Mouse (Mus musculus) lung, postnatal 0 days (tissue): ENCODE data around the gene Sorl1. TPM values are rescaled to one million over a fixed set of nuclear protein-coding genes. Genes with fewer than 3 reads are reported as not detected.
A peak's percentile ranks its signal among the peaks of the same experiment; 100 is the strongest.

Experiments used
- ATAC-seq: fragments of 200-750 bp; cut with Nextera tagmentation; 2 replicates; pipeline ENCODE4 v1.8.0; 2017; ENCODE audit warnings: moderate library complexity
- DNase-seq: peaks from one replicate; pipeline ENCODE4 v3.0.0-alpha.2; 2016; ENCODE audit warnings: low spot score
- H3K27ac ChIP-seq: fragments of 300-500 bp; sonication (generic); 2 replicates; pipeline ENCODE4 v1.5.1; 2014; ENCODE audit warnings: antibody characterized with exemption, mild to moderate bottlenecking, low read length, mixed read lengths
- H3K27me3 ChIP-seq: fragments of 300-500 bp; sonication (generic); replicated peaks from 2 replicates; pipeline ENCODE4 v1.6.1; 2014; ENCODE audit warnings: low read length, mixed read lengths; ENCODE audit not compliant: insufficient read depth
- H3K36me3 ChIP-seq: fragments of 300-500 bp; sonication (generic); 2 replicates; pipeline ENCODE4 v1.6.1; 2014; ENCODE audit warnings: low read length, mixed read lengths; ENCODE audit not compliant: insufficient read depth
- H3K4me1 ChIP-seq: fragments of 300-500 bp; sonication (generic); 2 replicates; pipeline ENCODE4 v1.6.1; 2014; ENCODE audit warnings: antibody characterized with exemption, low read depth, low read length, mixed read lengths; ENCODE audit not compliant: insufficient read depth
- H3K4me2 ChIP-seq: fragments of 300-500 bp; sonication (generic); replicated peaks from 2 replicates; pipeline ENCODE4 v1.6.1; 2014; ENCODE audit warnings: low read depth, mild to moderate bottlenecking, low read length, moderate library complexity, mixed read lengths
- H3K4me3 ChIP-seq: fragments of 300-500 bp; sonication (generic); 2 replicates; pipeline ENCODE4 v1.5.1; 2014; ENCODE audit warnings: low read depth, low read length
- H3K9ac ChIP-seq: fragments of 300-500 bp; sonication (generic); replicated peaks from 2 replicates; pipeline ENCODE4 v1.6.1; 2014; ENCODE audit warnings: low read depth, mild to moderate bottlenecking
- H3K9me3 ChIP-seq: fragments of 300-500 bp; sonication (generic); 2 replicates; pipeline ENCODE4 v1.6.1; 2016; ENCODE audit warnings: low read length, mixed read lengths
- CTCF ChIP-seq: IDR thresholded peaks from 2 replicates; pipeline ENCODE4 v1.5.1; 2016; ENCODE audit warnings: antibody characterized with exemption, mild to moderate bottlenecking
- EP300 ChIP-seq: IDR thresholded peaks from 2 replicates; pipeline ENCODE4 v1.6.1; 2016; ENCODE audit warnings: antibody characterized with exemption, mild to moderate bottlenecking, control low read depth
- WGBS: fragments of 180-500 bp; shearing (Covaris S2); extraction: QIAGEN DNeasy Blood & Tissue Kit; methylation state at CpG from one replicate; pipeline ENCODE4 v1.1.7; 2014; 5-methylcytosine and 5-hydroxymethylcytosine counted together
- polyA plus RNA-seq: library from polyadenylated mRNA; unstranded; fragments of >200 nt; fragmentation: Nextera tagmentation; extraction: Ambion mirVana; gene quantifications from 2 replicates; pipeline ENCODE4 v1.2.1, GENCODE M21; 2015

Sorl1 gene
- polyA plus RNA-seq, 1 experiment from 2014 or later = 18.4 TPM

- no peak for DNase-seq
- H3K9ac ChIP-seq = no peak overlapping the region
- H3K4me3 ChIP-seq = no peak overlapping the region
- no peaks in the 10 kb centered on the region for H3K36me3 ChIP-seq
- TF ChIP-seq CTCF (no peak), EP300 (no peak)
- no peak overlapping the region for H3K27ac ChIP-seq
- H3K4me2 ChIP-seq = no peak overlapping the region
- no peak for ATAC-seq
- H3K27me3 ChIP-seq = no peaks in the 10 kb centered on the region
- H3K4me1 ChIP-seq = no peaks in the 10 kb centered on the region
- no peaks in the 10 kb centered on the region for H3K9me3 ChIP-seq
- 60% methylated on average over 5 of the region's 5 CpGs for WGBS
These were observed 35.3 kb upstream of the Sorl1 start for GRCm38 (mm10) chr9:42159376-42159775.

GRCm38 (mm10) chr9:42158652-42159051 lies 34.6 kb upstream of the Sorl1 start:
- H3K36me3 ChIP-seq = no peaks in the 10 kb centered on the region
- H3K9ac ChIP-seq = no peak overlapping the region

GRCm38 (mm10) chr9:42157981-42158380 lies 33.9 kb upstream of the Sorl1 start:
- TF ChIP-seq EP300 = no peak
- TF ChIP-seq CTCF = no peak
- H3K9ac ChIP-seq = no peak overlapping the region
- H3K9me3 ChIP-seq = no peaks in the 10 kb centered on the region
- H3K4me1 ChIP-seq = no peaks in the 10 kb centered on the region
- no peak for ATAC-seq
- H3K36me3 ChIP-seq = no peaks in the 10 kb centered on the region
- H3K4me3 ChIP-seq = no peak overlapping the region
- H3K27ac ChIP-seq = no peak overlapping the region
- H3K27me3 ChIP-seq = no peaks in the 10 kb centered on the region
- no peak overlapping the region for H3K4me2 ChIP-seq
- DNase-seq = no peak
- 90% methylated on average over 5 of the region's 5 CpGs for WGBS

More at GRCm38 (mm10) chr9:42158652-42159051, 34.6 kb upstream of the Sorl1 start:
- DNase-seq = peak; percentile 40
- ATAC-seq = no peak; the same call in 1 of the 2 replicates
- Histone ChIP-seq H3K27me3 (no peaks in the 10 kb centered on the region), H3K9me3 (no peaks in the 10 kb centered on the region), H3K4me3 (no peak overlapping the region), H3K27ac (no peak overlapping the region), H3K4me1 (no peaks in the 10 kb centered on the region), H3K4me2 (no peak overlapping the region)
- 60% methylated on average over 5 of the region's 5 CpGs for WGBS
- TF ChIP-seq CTCF = no peak
- no peak for TF ChIP-seq EP300

GRCm38 (mm10) chr9:42156566-42156965 lies 32.5 kb upstream of the Sorl1 start:
- no peaks in the 10 kb centered on the region for H3K36me3 ChIP-seq
- no peak overlapping the region for H3K4me2 ChIP-seq
- no peak for DNase-seq
- WGBS = 63% methylated on average over 3 of the region's 3 CpGs
- no peak for ATAC-seq
- TF ChIP-seq CTCF = no peak
- TF ChIP-seq EP300 = no peak
- no peak overlapping the region for H3K9ac ChIP-seq
- H3K9me3 ChIP-seq = no peaks in the 10 kb centered on the region
- no peaks in the 10 kb centered on the region for H3K4me1 ChIP-seq
- H3K27me3 ChIP-seq = no peaks in the 10 kb centered on the region
- no peak overlapping the region for H3K27ac ChIP-seq
- no peak overlapping the region for H3K4me3 ChIP-seq

- H3K4me3 ChIP-seq = no peak overlapping the region
- no peaks in the 10 kb centered on the region for H3K4me1 ChIP-seq
- no peak for ATAC-seq
- no peaks in the 10 kb centered on the region for H3K9me3 ChIP-seq
- no peaks in the 10 kb centered on the region for H3K36me3 ChIP-seq
- H3K27ac ChIP-seq = no peak overlapping the region
- TF ChIP-seq EP300 (no peak), CTCF (no peak)
- no peak for DNase-seq
- H3K9ac ChIP-seq = no peak overlapping the region
- H3K27me3 ChIP-seq = no peaks in the 10 kb centered on the region
- 35% methylated on average over 6 of the region's 6 CpGs for WGBS
- no peak overlapping the region for H3K4me2 ChIP-seq
These were observed 30.6 kb upstream of the Sorl1 start for GRCm38 (mm10) chr9:42154682-42155081.

- Histone ChIP-seq H3K9ac (no peak overlapping the region), H3K36me3 (no peaks in the 10 kb centered on the region), H3K27ac (no peak overlapping the region), H3K9me3 (no peaks in the 10 kb centered on the region), H3K27me3 (no peaks in the 10 kb centered on the region), H3K4me1 (no peaks in the 10 kb centered on the region), H3K4me3 (no peak overlapping the region), H3K4me2 (no peak overlapping the region)
- ATAC-seq = no peak
- no peak for DNase-seq
- WGBS = 69% methylated on average over 6 of the region's 6 CpGs
- TF ChIP-seq EP300 = no peak
- TF ChIP-seq CTCF = no peak
These were observed 24.7 kb upstream of the Sorl1 start for GRCm38 (mm10) chr9:42148816-42149215.

GRCm38 (mm10) chr9:42148036-42148435 lies 23.9 kb upstream of the Sorl1 start:
- no peaks in the 10 kb centered on the region for H3K36me3 ChIP-seq

More at GRCm38 (mm10) chr9:42148036-42148435, 23.9 kb upstream of the Sorl1 start:
- Histone ChIP-seq H3K9me3 (no peaks in the 10 kb centered on the region), H3K27me3 (no peaks in the 10 kb centered on the region), H3K9ac (no peak overlapping the region), H3K27ac (no peak overlapping the region), H3K4me1 (no peaks in the 10 kb centered on the region), H3K4me2 (no peak overlapping the region), H3K4me3 (no peak overlapping the region)
- TF ChIP-seq CTCF = no peak
- TF ChIP-seq EP300 = no peak
- DNase-seq (no peak), ATAC-seq (no peak)
- 88% methylated on average over 4 of the region's 4 CpGs for WGBS
